Mouse (Mus musculus): ENCODE data around the gene Vmn1r76. TPM values are rescaled to one million over a fixed set of nuclear protein-coding genes. Genes with fewer than 3 reads are reported as not detected.

Gene Vmn1r76
- polyA plus RNA-seq (2021; fragmentation: Nextera tagmentation): not detected in 2 replicates
- long read RNA-seq, experiment 1: 0 reads
- long read RNA-seq, experiment 2: 0 reads

GRCm38 (mm10) chr7:11938113-11938512 lies at the start of gene Vmn1r76:
TSS of gene Vmn1r76 (minus strand) at chr7:11938213.

GRCm38 (mm10) chr7:11874330-11874729 lies 63.7 kb downstream of the Vmn1r76 start, which contains the start of gene Vmn1r75:
TSS of gene Vmn1r75 (plus strand) at chr7:11874630.

Other genes starting within 250 kb of the Vmn1r76 start
- gene Vmn1r73, start 207.9 kb downstream of the Vmn1r76 start, polyA plus RNA-seq (2021; fragmentation: Nextera tagmentation): not detected in 2 replicates
- gene Vmn1r74, start 104.2 kb downstream of the Vmn1r76 start, polyA plus RNA-seq (2021; fragmentation: Nextera tagmentation): not detected in 2 replicates
- not detected in 2 replicates for gene Vmn1r75, start 63.6 kb downstream of the Vmn1r76 start, polyA plus RNA-seq (2021; fragmentation: Nextera tagmentation)
- not detected in 2 replicates for gene Vmn1r77, start 98.5 kb upstream of the Vmn1r76 start, polyA plus RNA-seq (2021; fragmentation: Nextera tagmentation)
- gene Vmn1r78, start 212.0 kb upstream of the Vmn1r76 start, polyA plus RNA-seq (2021; fragmentation: Nextera tagmentation): not detected in 2 replicates
- not detected in 2 replicates for gene Vmn1r79, start 233.1 kb upstream of the Vmn1r76 start, polyA plus RNA-seq (2021; fragmentation: Nextera tagmentation)

Data from layer of hippocampus, adult 6 months (tissue).